ENCODE assay signal across 25 mouse cellular contexts in the genomic region with DNA sequence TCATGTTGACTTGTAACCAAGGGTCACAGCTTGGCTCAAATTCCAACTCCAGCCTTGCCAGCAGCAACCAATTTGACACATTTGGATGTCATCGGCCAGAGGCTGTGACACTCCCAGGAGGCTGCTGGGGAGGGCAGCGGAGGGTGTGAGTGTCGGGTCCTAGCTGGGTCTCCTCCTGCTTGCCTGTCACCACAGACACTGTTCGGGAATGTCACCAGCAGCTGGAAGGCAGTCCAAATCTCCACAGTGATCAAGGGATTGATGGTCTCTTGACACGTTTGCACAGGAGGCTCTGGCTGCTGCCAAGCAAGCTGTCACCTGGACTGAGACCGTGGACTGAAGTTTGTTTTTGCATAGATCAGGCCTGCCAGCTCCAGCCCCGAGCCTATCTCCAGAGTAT.
"Had no signal": no experiment of that assay in that cellular context is flagged by ENCODE, and none has a peak within 500 bp of the region (broad histone marks: within the 10 kb centered on the region; RNA-seq: fewer than 3 reads in every experiment).

No protein-coding gene starts in this region.

- DNase-seq: gastrocnemius, postnatal 14 days; gastrocnemius, postnatal 36 days; heart, adult 11 months; heart, adult 2 months; heart, postnatal 14 days; heart, postnatal 36 days; kidney, adult 11 months; kidney, adult 2 months; kidney, adult 9 months; kidney, postnatal 14 days; kidney, postnatal 36 days; layer of hippocampus, adult 9-11 months; layer of hippocampus, postnatal 36 days had no signal

- H3K4me2 ChIP-seq: heart, embryonic 11.5 days; heart, embryonic 13.5 days; heart, embryonic 15.5 days; hindbrain, embryonic 13.5 days; kidney, embryonic 15.5 days; limb, embryonic 13.5 days; limb, embryonic 15.5 days; liver, embryonic 12.5 days had no signal

- H3K27ac ChIP-seq: heart, adult 2 months; heart, embryonic 13.5 days; heart, embryonic 15.5 days; hindbrain, embryonic 13.5 days; kidney, embryonic 15.5 days; kidney, postnatal 0 days; limb, embryonic 13.5 days; limb, embryonic 15.5 days; liver, embryonic 12.5 days; liver, embryonic 14.5 days had no signal

- H3K36me3 ChIP-seq: heart, embryonic 13.5 days; heart, embryonic 15.5 days; hindbrain, embryonic 13.5 days; kidney, embryonic 15.5 days; limb, embryonic 13.5 days; limb, embryonic 15.5 days; liver, embryonic 12.5 days had no signal

- ATAC-seq: hindbrain, embryonic 16.5 days; intestine, embryonic 16.5 days; liver, embryonic 12.5 days had no signal

- H3K9me3 ChIP-seq: heart, embryonic 13.5 days; heart, embryonic 15.5 days; hindbrain, embryonic 13.5 days; kidney, embryonic 15.5 days; limb, embryonic 13.5 days; liver, embryonic 12.5 days had no signal

- H3K4me1 ChIP-seq: liver, embryonic 12.5 days had no signal

- H3K4me3 ChIP-seq: heart, adult 2 months; heart, embryonic 13.5 days; heart, embryonic 15.5 days; hindbrain, embryonic 13.5 days; kidney, embryonic 15.5 days; limb, embryonic 13.5 days; limb, embryonic 15.5 days; liver, embryonic 12.5 days had no signal

- H3K27me3 ChIP-seq: hindbrain, embryonic 13.5 days; kidney, embryonic 15.5 days; limb, embryonic 13.5 days; limb, embryonic 15.5 days had no signal

- H3K9ac ChIP-seq: heart, embryonic 13.5 days; heart, embryonic 15.5 days; hindbrain, embryonic 13.5 days; kidney, embryonic 15.5 days; limb, embryonic 13.5 days; limb, embryonic 15.5 days; liver, embryonic 12.5 days; liver, embryonic 14.5 days had no signal
